Mouse (Mus musculus): ENCODE results near the gene Polr2e.

DNA sequence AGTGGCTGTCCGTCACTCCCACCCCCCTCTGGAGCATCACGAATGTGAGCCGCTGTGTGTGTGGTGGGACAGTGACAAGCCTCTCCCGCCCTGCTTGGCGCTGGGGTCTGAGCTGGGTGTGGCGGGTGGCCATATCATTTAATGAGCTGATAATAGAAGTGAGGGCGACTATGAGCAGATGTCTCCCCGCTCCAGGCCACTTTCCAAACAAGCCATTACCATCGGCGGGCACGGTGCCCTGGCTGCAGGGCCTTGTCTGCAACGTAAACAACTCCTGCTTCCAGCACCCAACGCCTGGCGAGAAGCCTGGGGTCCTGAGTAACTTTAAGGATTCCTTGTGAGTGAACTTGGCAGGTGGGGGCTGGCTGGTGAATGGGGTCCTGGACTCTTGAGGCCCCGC is 41.8 kb downstream of the Polr2e start:
- TF ChIP-seq CTCF (conservative IDR thresholded peaks at IDR 0.05; ENCODE audit: low read length) (no peak), NANOG (IDR thresholded peaks at IDR 0.05; ENCODE audit: borderline replicate concordance, low read length) (no peak), POU5F1 (IDR thresholded peaks at IDR 0.05; ENCODE audit: borderline replicate concordance, low read length) (no peak)
